Mouse (Mus musculus) lung, adult 2 months (tissue): ENCODE results near the gene Ppargc1a. TPM values are rescaled to one million over a fixed set of nuclear protein-coding genes. Genes with fewer than 3 reads are reported as not detected.

Experiments used
- DNase-seq: peaks from one replicate; pipeline ENCODE4 v3.0.0; 2022
- H3K4me1 ChIP-seq: fragments of 200-500 bp; 2 replicates; pipeline ENCODE4 v1.6.1; 2011; ENCODE audit warnings: low read length; ENCODE audit not compliant: control insufficient read depth, insufficient read depth
- H3K4me3 ChIP-seq: fragments of 200-500 bp; replicated peaks from 2 replicates; pipeline ENCODE3; 2011; ENCODE audit warnings: low read depth, mild to moderate bottlenecking, control low read depth, low read length; ENCODE audit errors: extremely low read depth
- CTCF ChIP-seq: fragments of 200-500 bp; IDR thresholded peaks from 2 replicates; pipeline ENCODE4 v1.5.1; 2011; ENCODE audit warnings: mild to moderate bottlenecking, low read length, control low read depth; ENCODE audit not compliant: insufficient read depth
- POLR2A ChIP-seq: fragments of 200-500 bp; IDR thresholded peaks from 2 replicates; pipeline ENCODE4 v1.6.1; 2011; ENCODE audit warnings: low read depth, mild to moderate bottlenecking, control low read depth, low read length, borderline replicate concordance; ENCODE audit errors: extremely low read depth
- WGBS: fragments of 180-500 bp; shearing (Covaris S2); methylation state at CpG from one replicate; pipeline ENCODE4 v1.1.7; 2018; 5-methylcytosine and 5-hydroxymethylcytosine counted together
- polyA plus RNA-seq: library from polyadenylated mRNA; depleted of rRNA; stranded (reverse); fragments of >200 nt; gene quantifications from 2 replicates; pipeline ENCODE4 v1.2.3, GENCODE M21; 2012; rRNA removed

The Ppargc1a gene
- polyA plus RNA-seq = 1.1 and 2.6 TPM in 2 replicates

GRCm38 (mm10) chr5:51567659-51568058 lies at the start of gene Ppargc1a:
Ppargc1a (minus strand) TSS chr5:51567726.
- TF ChIP-seq POLR2A = no peak
- TF ChIP-seq CTCF = no peak
- Histone ChIP-seq H3K4me1 (no peaks in the 10 kb centered on the region), H3K4me3 (no peak within 1 kb of the TSS)
- WGBS = 36% methylated on average over 6 of the region's 6 CpGs
- no peak for DNase-seq

- H3K4me3 ChIP-seq = no peak overlapping the region
- DNase-seq = no peak
- TF ChIP-seq CTCF = no peak
- no peak for TF ChIP-seq POLR2A
- 83% methylated on average over 1 of the region's 1 CpGs for WGBS
- no peaks in the 10 kb centered on the region for H3K4me1 ChIP-seq
These were observed 49.4 kb upstream of the Ppargc1a start for GRCm38 (mm10) chr5:51616877-51617276.

- no peak overlapping the region for H3K4me3 ChIP-seq
- 88% methylated on average over 4 of the region's 4 CpGs for WGBS
- TF ChIP-seq CTCF = no peak
- TF ChIP-seq POLR2A = no peak
- no peak for DNase-seq
- H3K4me1 ChIP-seq = no peaks in the 10 kb centered on the region
These were observed 44.5 kb upstream of the Ppargc1a start for GRCm38 (mm10) chr5:51612049-51612448.

GRCm38 (mm10) chr5:51607686-51608480 lies 40.4 kb upstream of the Ppargc1a start:
- no peak for DNase-seq
- WGBS = 65% methylated on average over 6 of the region's 6 CpGs
- Histone ChIP-seq H3K4me3 (no peak overlapping the region), H3K4me1 (no peaks in the 10 kb centered on the region)
- TF ChIP-seq POLR2A (no peak), CTCF (no peak)

GRCm38 (mm10) chr5:51599549-51599948 lies 32.0 kb upstream of the Ppargc1a start:
- Histone ChIP-seq H3K4me1 (no peaks in the 10 kb centered on the region), H3K4me3 (no peak overlapping the region)
- WGBS = 57% methylated on average over 6 of the region's 6 CpGs
- no peak for TF ChIP-seq POLR2A
- no peak for TF ChIP-seq CTCF
- DNase-seq = no peak

GRCm38 (mm10) chr5:51595644-51596043 lies 28.1 kb upstream of the Ppargc1a start:
- 75% methylated on average over 9 of the region's 9 CpGs for WGBS
- Histone ChIP-seq H3K4me1 (no peaks in the 10 kb centered on the region), H3K4me3 (no peak overlapping the region)
- TF ChIP-seq CTCF (no peak), POLR2A (no peak)
- peak; percentile 9 for DNase-seq

GRCm38 (mm10) chr5:51592206-51592605 lies 24.7 kb upstream of the Ppargc1a start:
- WGBS = 33% methylated on average over 5 of the region's 5 CpGs

GRCm38 (mm10) chr5:51591537-51592154 lies 24.1 kb upstream of the Ppargc1a start:
- 25% methylated on average over 11 of the region's 11 CpGs for WGBS
- Histone ChIP-seq H3K4me1 (no peaks in the 10 kb centered on the region), H3K4me3 (no peak overlapping the region)
- no peak for TF ChIP-seq POLR2A
- no peak for TF ChIP-seq CTCF
- DNase-seq = peak; percentile 5

More at GRCm38 (mm10) chr5:51592206-51592605, 24.7 kb upstream of the Ppargc1a start:
- TF ChIP-seq POLR2A (no peak), CTCF (no peak)
- Histone ChIP-seq H3K4me3 (no peak overlapping the region), H3K4me1 (no peaks in the 10 kb centered on the region)
- no peak for DNase-seq

GRCm38 (mm10) chr5:51586187-51586586 lies 18.7 kb upstream of the Ppargc1a start:
- 90% methylated on average over 2 of the region's 2 CpGs for WGBS
- TF ChIP-seq POLR2A = no peak
- TF ChIP-seq CTCF = no peak
- no peak for DNase-seq

More at GRCm38 (mm10) chr5:51586187-51586586, 18.7 kb upstream of the Ppargc1a start:
- no peaks in the 10 kb centered on the region for H3K4me1 ChIP-seq
- H3K4me3 ChIP-seq = no peak overlapping the region
